Mouse (Mus musculus): Measurements from ENCODE around the gene Nt5e.
"Not testable (repeated sequence)": the region's sequence is repeated elsewhere in the genome, so short reads cannot be mapped to it uniquely, and the experiment has no call there.

The Nt5e gene

DNA sequence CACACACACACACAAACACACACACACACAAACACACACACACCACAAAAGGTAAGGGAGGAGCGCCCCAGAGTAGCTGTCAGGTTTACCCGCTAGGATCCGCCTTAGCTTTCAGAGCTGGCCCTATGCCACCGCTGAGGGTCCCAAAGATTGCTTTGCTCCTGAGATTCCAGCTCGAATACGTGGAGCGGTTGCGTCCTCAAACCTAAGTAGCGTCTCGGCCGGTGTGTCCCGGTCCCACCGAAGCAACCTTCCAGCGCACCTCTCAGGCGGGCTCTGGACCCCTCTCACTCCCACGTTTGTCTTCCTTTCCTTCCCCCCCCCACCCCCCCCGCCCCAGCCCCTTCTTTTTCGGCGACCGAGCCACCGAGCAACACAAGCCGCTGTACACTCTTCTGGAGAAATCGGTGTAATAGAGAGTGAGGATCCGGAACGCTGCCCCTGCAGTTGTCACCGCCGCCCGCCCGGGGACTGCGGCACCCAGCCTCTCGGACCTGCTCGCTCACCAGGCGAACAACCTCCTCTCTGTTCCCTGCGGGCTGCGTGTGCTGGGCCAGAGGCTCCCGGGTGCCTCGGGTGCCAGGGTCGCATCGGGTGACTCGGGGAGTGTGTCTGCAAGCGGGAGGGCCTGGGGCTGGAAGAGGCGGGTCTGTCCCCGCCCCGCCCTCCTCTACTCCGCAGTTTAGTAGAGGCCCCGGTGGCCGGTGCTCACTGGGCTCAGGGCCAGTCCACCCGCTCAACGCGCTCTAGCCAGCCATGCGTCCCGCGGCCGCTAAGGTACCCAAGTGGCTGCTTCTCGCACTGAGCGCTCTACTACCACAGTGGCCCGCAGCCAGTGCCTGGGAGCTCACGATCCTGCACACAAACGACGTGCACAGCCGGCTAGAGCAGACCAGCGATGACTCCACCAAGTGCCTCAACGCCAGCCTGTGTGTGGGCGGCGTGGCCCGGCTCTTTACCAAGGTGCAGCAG lies at the start of gene Nt5e:
Gene Nt5e, plus strand, starts transcription at position 268 of the 972 bp plus-strand sequence.
- peak; percentile 86 for DNase-seq

DNA sequence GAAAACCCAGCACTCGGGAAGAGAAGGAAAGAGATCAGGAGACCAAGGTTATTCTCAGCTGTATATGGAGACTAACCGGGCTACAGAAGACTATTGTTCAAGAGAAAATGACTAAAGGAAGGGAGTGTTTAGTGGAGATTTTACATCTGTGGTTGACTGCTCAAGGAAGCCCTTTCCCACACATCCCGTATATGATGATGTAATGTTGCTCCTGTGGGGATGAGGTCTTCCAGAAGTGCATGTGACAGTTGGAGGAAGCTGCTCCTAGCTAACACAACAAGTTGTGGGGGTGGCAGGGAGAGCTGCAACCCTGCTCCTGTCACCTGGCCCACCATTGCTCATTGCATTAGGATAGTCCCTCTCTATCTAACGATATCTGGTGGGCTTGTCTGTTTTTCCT lies 49.4 kb upstream of the Nt5e start:
- DNase-seq, result no peak

DNA sequence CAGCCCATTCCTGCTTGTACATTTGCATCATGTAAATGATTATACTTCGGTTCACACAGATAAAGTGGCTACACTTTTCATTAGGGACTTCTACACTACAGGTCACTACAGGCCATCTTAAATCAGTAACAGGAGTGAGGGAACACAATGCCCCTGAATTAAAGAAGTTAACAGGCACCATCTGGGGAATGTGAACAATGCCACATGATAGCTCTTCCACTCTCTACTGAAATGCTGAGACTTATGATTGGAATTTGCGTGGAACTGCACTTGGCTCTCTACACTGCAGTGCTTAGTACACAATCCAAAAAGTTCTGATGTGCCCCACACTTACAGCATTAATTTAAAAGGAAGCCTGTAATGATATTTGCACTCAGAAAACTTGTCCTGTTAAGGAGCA lies 47.3 kb upstream of the Nt5e start:
- no peak for DNase-seq

DNA sequence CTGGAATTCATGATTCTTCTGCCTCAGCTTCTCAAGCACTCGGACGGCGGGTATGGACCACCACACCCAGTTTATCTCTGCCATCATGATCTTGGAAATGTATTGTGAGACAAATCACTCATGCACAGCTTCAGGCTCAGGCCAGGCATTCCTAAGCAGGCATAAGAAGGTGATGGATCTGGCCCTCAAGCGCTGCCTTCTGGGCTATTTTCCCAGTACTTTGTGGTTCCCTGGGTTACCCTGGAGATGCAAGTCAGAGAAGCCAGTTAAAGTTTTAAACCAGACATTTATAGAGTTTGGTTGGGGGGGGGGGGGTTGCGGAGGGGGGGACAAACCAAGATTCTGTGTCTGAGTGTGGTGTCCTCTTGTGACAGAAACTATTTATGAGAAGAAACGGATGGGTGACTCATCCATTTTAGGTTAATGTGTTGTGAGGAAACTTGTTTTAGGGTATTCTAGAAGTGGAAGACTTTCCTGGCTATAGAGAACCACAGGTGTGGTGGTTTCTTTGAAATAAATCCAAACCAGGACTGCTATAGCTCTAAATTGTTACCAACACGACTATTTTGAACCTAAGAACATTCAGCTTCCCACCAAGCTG lies 37.3 kb upstream of the Nt5e start:
- DNase-seq, result no peak

DNA sequence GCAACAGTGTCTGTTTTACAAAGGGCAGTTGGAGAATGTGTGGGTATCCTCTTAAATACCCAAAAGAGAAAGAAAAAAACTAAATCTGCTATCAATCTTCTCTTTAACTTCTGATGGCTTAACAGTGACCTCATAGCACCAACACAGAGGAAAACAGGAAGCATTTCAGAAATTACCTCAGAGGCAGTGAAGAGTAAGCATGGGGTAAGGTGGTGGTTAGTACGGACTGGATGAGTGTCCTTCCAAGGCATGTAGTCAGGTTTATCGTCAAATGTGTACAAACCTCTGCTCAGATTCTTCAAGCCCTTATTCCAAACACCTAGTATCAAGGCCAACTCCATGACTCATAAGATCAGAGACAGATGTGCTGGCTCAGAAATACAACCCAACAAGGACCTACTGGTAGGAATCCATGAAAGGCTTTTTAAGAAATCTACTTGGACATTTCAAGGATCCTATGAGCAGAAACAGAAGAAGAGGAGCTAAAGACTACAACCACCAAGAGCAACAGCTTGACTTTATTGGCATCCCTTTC lies 34.1 kb upstream of the Nt5e start:
- DNase-seq, result no peak

DNA sequence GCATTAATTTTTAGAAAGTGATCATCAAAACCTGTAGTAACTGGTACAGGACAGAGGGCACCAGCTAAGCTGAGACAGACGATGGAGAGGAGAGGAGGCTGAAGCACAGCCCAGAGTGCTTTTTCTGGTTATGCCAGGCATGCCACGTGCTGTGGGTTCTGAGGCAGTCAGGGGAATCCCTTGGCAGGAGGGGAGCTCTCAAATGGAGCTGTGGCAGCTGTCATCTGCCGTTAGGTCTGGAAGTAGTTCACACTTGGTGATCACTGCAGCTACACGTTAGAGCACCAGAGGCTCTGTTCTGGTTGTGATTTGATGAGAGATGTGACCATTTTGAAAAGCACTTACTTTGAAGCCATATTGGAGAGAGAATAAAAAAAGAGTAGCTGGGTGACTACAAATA lies 31.2 kb upstream of the Nt5e start:
- DNase-seq, result no peak

DNA sequence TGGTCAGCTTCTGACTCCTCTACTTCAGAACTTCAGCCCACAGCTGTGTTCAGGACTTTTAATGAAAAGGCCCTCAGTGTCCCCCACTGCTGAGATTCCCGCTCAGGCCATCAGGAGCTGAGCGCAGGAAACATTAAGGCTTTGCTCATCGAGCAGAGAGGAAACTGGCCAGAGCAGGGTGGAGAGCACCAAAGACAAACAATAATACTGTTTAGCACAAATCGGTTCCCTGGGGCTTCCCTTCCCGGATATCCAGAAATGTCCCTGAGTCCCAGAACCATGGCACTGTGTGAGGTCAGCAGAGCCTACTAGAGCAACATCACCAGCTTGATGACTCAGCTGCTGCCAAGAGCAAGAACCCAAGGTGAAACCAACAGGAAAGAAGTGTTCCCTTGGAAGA lies 30.7 kb upstream of the Nt5e start:
- DNase-seq, result no peak

DNA sequence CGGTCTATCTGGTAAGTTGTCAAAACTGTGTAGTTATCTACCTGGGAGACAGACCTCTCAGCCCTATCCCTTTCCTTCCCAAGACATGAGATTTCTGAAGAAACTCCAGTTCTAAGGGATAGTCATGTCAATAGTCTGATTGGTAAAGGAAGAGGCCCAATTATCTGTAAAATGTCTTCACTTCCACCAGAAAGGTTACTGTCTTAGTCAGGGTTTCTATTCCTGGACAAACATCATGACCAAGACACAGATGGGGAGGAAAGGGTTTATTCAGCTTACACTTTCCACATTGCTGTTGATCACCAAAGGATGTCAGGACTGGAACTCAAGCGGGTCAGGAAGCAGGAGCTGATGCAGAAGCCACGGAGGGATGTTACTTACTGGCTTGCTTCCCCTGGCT lies 29.8 kb upstream of the Nt5e start:
- not testable (repeated sequence) for DNase-seq

DNA sequence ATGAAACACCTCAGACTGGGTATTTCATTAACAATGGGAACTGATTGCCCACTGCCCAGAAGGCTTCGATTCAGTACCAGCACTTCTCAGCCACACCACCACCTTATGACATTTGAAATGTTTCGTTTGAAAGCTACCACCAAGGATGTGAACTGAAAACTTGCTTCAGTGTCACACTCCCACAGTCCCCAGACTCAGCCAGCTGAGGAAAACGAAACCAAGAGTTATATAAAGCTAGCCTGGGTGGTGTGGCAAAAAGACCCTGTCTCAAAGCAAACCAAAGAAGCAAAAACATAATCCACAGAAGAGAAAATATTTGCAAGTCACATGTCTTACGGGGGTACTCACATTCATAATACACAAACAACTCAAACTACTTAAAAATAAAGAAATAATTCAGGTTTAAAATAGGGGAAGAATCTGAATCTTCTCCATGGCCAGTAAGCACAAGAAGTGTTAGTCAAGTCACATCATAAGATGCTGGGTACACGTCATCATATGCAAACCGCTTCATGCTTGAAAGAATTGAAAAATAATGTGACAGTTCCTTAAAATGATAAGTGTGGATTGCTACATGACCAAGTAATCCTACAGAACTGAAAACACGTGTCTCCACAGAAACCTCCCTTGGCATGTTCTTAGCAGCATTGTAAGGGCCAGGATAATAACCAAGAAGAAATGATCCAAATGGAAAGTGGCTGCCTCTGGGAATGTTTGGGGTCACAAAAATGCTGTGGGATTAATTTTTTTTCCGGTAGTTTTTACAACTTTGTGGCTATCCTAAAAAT lies 28.9 kb upstream of the Nt5e start:
- no peak for DNase-seq

DNA sequence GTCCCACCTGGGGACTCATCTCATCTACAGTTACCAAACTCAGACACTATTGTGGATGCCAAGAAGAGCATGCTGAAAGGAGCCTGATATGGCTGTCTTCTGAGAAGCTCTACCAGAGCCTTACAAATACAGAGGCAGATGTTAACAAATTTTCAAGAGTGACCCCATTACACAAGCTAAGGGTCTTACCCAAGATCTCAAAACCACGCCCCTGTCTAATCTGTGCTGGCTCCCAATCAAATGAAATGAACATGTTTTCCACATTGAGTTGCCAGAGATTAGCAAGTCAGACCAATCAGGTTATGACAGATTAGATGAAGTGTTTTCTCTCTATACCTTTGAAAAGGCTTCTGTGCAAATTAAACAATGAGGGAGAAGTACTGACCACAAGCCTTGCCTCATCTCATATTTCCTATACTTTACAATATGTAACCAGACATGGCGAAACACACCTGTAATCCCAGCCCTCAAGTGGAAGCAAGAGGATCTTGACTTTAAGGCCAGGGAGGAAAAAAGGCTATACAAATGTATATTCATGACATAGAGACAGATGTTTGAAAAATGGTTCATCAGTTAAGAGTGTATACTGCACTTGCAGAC lies 19.9 kb upstream of the Nt5e start:
- no peak for DNase-seq

DNA sequence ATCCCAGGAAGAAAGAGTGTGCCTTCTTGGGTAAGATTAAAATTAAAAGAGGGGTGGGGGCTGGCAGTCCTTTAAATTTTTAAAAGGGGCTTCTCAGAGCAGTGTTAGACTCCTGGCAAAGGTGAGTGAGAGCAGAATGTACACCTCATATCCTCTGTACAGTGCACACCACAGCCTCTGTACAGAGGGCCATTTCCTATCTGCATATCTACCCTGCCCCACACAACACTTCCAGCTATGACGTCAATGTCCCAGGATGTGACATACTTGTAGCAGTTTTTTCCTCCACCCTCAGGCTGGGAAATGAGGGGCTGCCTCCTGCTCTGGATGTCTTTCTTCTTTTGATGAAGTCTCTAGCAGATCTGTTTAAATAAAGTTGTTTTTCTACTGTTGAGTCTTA lies 17.9 kb upstream of the Nt5e start:
- no peak for DNase-seq

DNA sequence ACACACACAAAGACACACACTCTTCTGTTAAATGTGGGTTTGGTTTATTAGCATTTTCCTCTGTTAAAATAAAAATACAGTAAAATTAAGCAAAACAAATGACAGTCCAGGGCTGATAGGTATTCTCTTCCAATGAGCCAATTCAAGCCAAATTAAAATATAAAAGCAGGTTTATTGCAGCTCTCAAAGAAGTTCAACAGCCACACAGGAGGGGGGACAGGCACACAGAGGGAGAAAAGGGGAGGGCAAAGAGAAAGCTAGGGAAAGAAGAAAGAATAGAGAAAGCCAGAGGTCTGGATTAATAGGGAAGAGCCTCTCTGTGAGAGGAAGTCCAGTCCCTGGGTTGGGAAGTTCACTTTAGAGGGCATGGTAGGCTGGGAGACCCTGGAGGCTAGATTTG lies 7.8 kb upstream of the Nt5e start:
- no peak for DNase-seq

DNA sequence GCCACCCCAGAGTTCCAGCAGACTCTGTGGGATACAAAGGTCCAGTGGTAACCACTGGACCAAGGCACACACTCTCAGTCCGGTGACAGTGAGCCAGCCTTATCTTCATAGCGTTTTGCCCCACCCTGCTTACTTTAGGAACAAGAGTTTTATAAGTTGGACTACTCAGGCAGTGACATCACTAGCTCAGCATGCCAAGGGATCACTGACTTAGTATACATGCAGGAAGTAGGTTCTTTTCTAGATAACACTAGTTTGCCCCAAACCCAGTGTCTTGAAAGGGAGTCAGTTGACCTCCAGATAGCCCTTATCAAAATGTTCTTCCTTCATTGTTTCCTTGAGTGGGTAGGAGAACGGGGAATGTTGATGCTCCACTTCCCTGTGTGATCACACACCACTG lies 2.4 kb upstream of the Nt5e start:
- DNase-seq, result no peak

DNA sequence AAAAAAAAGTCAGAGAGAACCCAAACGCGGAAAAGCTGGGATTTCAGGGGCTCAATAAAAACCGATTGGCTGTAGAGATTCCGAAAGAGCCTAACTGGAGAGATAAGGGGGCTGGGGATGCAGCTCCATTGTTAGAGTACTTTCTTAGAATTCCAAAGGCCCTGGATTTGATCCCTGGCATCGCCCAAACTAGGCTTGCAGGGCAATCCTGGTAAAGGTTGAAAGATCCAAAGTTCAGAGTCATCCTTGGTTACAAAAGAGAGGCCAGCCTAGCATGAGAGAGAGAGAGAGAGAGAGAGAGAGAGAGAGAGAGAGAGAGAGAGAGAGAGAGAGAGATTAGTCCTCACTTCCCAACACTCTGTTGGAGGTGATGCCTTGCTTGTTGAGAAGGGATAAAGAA lies 1.7 kb downstream of the Nt5e start:
- peak; percentile 61 for DNase-seq

DNA sequence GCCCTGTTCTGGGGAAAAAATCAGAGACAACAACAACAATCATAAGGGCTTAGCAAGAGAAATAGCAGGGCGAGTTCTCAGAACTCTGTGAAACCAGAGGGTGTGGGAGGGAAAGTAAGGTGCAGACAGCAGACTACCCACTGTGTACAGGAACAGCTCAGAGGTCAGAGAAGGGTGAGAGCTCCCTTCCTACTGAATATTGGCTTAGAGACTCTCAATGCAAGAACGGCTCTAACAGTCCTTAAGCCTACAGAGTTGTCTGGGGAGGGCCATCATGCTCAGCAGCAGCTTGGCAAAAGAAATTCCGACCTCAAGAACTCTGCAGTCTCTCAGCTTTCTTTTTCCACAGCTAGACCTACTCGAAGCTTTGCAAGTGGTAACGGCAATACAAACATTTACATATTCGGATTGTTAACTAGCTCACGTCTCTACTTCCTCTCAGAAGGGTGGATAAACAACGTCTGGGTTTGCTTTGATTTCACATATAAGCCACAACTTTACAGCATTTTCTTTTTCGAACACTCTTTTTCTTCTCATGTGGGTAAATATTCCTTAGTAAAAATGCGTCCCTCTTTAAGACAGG lies 2.3 kb downstream of the Nt5e start:
- peak; percentile 15 for DNase-seq

DNA sequence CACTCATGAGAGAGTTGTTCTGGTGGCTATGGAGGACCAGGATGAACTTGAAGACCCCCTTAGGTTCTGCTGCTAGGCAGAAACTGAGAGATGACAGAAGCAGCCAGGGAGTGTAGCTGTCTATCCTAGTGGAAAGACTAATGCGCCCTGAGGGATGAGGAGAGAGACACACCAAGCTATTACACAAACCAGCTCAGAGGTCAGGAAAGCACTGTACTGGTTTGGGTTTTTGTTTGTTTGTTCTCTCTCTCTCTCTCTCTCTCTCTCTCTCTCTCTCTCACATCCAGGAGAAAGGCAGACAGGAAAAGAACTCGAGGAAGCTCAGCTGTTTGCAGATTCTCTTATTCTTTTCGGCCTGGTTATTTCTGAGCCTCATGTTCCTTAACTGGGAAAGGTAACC lies 3.3 kb downstream of the Nt5e start:
- no peak for DNase-seq

DNA sequence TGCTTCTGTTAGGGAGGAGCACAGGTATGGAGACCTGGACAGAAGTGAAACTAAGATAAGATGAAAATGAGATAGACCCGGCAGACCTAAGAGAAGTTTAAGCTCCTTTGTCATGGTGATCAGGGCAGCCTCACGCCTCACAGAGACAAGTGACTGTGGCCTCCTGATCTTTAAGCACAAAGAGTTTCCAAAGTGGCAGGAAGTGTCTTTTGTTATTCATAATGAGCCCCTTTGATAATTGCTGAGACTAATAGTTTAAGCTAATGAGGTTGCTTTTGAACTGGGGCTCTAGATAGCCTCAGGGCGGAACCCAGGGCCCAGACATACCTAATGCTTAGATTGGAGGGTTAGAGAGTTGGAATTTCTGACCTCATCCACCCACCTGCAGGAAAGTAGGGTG lies 5.5 kb downstream of the Nt5e start:
- no peak for DNase-seq

DNA sequence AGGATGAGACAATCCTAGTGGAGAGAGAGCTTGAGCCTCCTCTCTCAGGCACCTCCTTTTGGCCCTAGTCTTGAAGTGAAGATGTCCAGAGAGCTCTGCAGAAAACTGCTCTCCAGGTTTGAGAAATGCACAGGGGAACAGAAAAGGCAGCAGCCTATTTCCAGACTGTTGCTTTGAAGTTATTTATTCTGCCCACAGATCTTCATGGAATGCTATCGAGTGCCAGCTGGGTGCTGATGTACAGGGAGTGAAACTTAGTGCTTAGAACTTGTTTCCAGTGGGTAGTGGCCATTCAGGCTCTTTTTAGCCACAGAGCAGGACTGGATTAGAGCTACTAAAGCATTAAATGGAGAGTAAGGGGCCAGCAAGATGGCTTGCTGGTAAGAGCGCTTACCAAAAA lies 8.8 kb downstream of the Nt5e start:
- no peak for DNase-seq

DNA sequence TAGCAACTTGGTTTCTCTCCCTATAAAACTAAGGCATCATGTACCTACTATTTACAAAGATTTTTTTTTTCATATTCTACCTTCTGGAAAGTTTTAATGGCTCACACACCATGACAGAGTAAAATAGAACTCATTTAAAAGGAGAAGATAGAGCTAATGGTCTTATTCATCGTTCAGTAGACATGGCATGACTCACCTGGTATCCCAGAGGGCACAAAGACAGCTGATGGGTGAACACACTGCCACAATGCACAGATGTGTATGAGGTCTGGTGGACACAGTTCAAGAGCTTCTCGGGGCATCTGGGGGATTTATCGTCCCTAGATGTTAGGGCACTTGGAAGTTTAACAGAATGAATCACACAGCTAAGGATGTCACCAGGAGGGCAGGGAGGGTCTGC lies 13.8 kb downstream of the Nt5e start:
- no peak for DNase-seq

DNA sequence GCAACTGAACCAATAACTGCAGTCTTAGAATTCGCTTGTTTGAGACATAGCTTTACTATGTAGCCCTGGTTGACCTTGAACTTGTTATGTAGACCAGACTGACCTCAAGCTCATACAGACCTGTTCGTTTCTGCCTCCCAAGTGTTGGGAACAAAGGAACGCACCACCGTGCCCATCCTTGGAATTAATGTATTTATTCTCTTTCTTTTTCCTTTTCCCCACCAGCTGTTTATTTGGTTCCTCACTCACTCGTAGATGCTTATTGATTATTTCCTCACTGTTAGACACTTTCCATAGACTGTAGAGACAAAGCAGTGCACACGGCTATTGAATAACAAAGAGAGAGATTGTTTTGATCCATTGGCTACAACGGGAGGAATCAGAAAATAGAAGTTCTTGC lies 15.2 kb downstream of the Nt5e start:
- no peak for DNase-seq

DNA sequence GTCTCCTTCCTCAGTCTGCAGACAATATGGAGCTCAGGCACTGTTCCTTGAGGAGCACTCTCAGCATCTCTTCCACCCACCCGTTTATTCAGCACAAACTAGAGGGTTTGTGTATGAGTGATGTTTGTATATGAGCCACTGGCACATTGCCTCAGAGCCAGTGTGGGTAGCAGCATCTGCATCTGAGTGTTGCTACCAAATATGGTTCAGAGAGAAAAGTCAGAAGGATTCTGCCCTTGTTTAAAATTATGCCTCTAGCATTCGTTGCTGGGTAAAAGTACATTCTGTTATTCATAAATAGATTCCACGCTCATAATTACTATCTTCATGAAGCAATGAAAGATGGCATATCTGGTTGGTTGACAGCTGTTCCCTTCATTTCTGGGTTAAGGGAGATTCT lies 15.7 kb downstream of the Nt5e start:
- DNase-seq, result no peak

DNA sequence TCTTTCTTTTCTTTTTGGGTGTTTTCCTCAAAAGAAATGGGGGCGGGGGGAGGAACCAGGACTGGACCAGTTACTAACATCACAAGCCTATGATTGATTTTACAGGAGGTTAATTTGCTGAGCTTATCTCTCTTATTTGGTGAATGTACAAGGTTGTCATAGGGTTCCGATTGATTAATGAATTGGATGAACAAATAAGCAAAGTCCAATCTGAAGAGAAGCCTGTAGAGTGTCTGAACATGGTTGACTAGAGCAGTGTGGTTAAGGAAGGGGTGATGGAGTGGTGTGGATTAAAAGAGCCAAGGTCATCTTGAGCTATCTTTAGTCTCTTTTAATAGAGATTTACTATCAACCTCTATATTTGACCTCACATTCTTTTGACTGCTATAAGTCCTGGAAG lies 17.4 kb downstream of the Nt5e start:
- no peak for DNase-seq

DNA sequence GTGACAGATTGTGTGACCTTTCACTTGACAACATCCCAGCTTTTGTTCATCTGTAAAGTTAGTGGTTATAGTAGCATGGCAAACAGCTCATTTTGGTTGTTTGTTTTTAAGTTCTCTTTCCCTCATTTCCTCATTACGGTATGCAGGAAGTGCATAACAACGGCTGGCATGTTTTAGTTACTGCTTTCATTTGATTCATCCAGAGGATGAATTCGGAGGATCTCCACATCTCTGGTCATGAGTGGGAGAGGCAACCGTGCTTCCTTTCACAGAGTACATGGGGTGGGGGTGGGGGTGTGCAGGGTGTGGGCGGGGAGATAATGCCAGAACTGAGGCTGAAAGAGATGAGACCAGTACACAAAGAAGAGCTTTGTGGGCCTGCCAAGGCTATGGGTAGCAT lies 19.9 kb downstream of the Nt5e start:
- DNase-seq, result no peak

Measured in kidney, adult 9 months (tissue).